Mouse (Mus musculus): ENCODE results near the gene Rasgrf2.

GRCm38 (mm10) chr13:92067831-92068230, 63.6 kb downstream of the Rasgrf2 start:
- TF ChIP-seq CTCF (IDR thresholded peaks at IDR 0.05; ENCODE audit: low read depth, low read length) = no peak
- TF ChIP-seq GATA1 (IDR thresholded peaks at IDR 0.05; ENCODE audit: borderline replicate concordance, low read length) = no peak
- no peak for TF ChIP-seq POLR2AphosphoS5 (IDR thresholded peaks at IDR 0.05; ENCODE audit: insufficient replicate concordance, low read depth, low read length)
- no peak for TF ChIP-seq TAL1 (conservative IDR thresholded peaks at IDR 0.05; ENCODE audit: low read depth, low read length)
- TF ChIP-seq GATA2 (IDR thresholded peaks at IDR 0.05; ENCODE audit: borderline replicate concordance, low read depth, low read length) = no peak

Data from G1E (cell line).